Mouse (Mus musculus) liver, embryonic 14.5 days (tissue): ENCODE data around the gene Scarb1.

Experiments
- CTCF ChIP-seq: IDR thresholded peaks from 2 replicates; pipeline ENCODE4 v1.5.1; 2016; ENCODE audit warnings: antibody characterized with exemption, low read depth, control low read depth
- EP300 ChIP-seq: IDR thresholded peaks from 2 replicates; pipeline ENCODE4 v1.6.1; 2016; ENCODE audit warnings: antibody characterized with exemption, low read depth

- TF ChIP-seq CTCF, result no peak
- TF ChIP-seq EP300, result no peak
Observed at GRCm38 (mm10) chr5:125267150-125267961, 73.5 kb downstream of the Scarb1 start.
